Mouse (Mus musculus): ENCODE results near the gene Sytl3. TPM values are rescaled to one million over a fixed set of nuclear protein-coding genes. Genes with fewer than 3 reads are reported as not detected.

Gene Sytl3
- polyA plus RNA-seq, 1 experiment, result 1.2 TPM

DNA sequence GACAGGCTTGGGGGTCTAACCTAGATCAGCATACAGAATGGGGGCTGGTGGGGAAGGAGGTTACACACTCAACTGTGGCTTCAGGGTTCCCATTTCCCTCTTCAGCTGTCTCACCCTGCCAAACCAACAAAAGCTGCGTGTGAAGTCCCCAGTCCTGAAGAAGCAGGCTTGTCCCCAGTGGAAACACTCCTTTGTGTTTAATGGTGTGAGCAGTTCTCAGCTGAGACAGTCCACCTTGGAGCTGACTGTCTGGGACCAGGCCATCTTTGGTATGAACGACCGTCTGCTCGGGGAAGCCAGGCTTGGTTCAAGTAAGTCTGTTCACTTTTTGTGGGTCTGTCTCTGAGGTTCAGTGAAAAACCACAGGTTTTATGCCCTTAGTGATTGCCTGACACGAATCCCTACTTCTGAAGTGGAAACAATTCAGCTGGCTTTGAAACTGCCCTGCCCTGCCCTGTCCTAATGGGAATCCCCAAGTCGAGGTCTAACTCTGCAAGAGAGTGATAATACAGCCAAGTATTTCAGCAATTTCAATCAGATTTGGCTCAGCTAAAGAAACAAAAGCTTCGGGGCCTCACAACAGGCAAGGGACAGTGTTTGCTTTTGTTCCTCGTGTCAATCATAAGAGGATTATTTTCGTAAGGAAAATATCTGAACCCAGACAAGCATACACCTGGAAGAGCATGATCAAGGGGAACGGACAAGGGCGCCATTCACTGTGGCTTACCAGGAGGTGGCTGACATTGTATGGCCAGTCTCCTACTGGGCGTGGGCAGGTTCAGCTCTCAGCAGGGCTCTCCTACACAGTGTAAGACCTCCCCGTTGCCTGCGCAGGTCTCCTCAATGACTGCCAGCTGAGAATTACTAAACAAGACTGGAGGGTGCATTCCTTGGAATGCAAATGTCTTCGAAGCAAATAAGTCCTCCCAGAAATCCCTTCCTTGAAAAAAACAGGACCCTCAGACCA is 77.7 kb downstream of the Sytl3 start:
- Histone ChIP-seq H3K27ac (ENCODE audit: control insufficient read depth, insufficient read depth, low read depth, low read length) (no peak overlapping the region), H3K27me3 (ENCODE audit: control insufficient read depth, insufficient read depth, low read length) (no peaks in the 10 kb centered on the region), H3K4me3 (ENCODE audit: control insufficient read depth, low read depth, low read length) (no peak overlapping the region), H3K4me1 (ENCODE audit: control insufficient read depth, insufficient read depth, low read length) (peaks cover 3% of the 10 kb centered on the region; the same call in 1 of the 2 replicates), H3K36me3 (ENCODE audit: control insufficient read depth, insufficient read depth, low read length) (no peaks in the 10 kb centered on the region; the same call in 1 of the 2 replicates)
- TF ChIP-seq CTCF (IDR thresholded peaks at IDR 0.05; ENCODE audit: control insufficient read depth, insufficient read depth, insufficient replicate concordance, low read depth, low read length), result no peak
- TF ChIP-seq POLR2A (IDR thresholded peaks at IDR 0.05; ENCODE audit: control insufficient read depth, low read depth, low read length), result no peak

DNA sequence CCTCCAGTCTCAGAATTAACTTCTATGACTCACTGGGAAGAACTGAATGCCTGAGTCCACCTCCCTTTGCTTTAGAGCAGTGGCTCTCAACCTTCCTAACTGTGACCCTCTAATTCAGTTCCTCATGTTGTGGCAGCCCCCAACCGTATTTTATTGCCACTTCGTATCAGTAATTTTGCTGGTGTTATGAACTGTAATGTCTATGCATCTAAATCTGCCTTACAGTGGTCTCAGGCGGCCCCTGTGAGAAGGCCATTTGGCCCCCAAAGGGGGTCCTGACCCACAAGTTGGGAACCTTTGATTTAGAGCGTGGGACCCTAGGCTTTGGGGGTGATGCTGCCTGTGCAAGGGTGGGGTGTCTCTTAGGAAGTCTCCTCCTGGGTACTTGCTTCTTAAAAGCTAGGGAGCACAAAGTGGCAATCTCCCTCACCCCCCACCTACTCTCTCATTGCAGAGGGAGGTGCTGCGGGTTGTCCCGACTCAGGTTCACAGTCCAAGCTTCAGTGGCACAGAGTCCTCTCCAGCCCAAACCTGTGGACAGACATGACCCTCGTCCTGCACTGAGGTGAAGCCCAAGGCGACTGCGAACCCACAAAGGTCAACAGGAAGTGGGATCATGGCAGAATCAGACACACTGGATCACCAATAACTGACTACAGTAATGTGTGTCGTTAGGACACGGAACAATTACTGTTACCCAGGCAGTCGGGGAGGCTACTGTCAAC is 78.5 kb downstream of the Sytl3 start:
- no peaks in the 10 kb centered on the region; the same call in 1 of the 2 replicates for H3K36me3 ChIP-seq (ENCODE audit: control insufficient read depth, insufficient read depth, low read length)
- peaks cover 3% of the 10 kb centered on the region; the same call in 1 of the 2 replicates for H3K4me1 ChIP-seq (ENCODE audit: control insufficient read depth, insufficient read depth, low read length)
- no peak overlapping the region for H3K4me3 ChIP-seq (ENCODE audit: control insufficient read depth, low read depth, low read length)
- H3K27ac ChIP-seq (ENCODE audit: control insufficient read depth, insufficient read depth, low read depth, low read length), result no peak overlapping the region
- no peak for TF ChIP-seq POLR2A (IDR thresholded peaks at IDR 0.05; ENCODE audit: control insufficient read depth, low read depth, low read length)
- TF ChIP-seq CTCF (IDR thresholded peaks at IDR 0.05; ENCODE audit: control insufficient read depth, insufficient read depth, insufficient replicate concordance, low read depth, low read length), result no peak
- H3K27me3 ChIP-seq (ENCODE audit: control insufficient read depth, insufficient read depth, low read length), result no peaks in the 10 kb centered on the region

DNA sequence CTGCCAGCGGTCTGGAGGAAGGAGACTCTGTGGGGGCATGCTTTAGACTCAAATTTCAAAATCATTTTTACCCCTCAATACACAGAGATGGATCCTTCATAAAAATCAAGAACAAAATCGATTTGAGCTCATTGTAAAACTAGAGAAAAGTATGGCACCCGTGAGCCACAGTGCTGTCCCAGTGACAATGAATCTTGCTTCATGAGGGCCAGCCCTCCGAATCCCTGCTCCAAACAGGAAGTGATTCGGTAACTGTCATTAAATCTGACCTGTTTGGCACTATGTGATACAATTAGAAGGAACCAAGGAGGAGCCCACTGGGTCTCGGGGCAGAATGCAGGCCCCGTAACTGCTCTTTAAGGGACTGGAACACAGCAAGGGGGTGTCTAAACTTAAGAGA is 79.9 kb downstream of the Sytl3 start:
- TF ChIP-seq POLR2A (IDR thresholded peaks at IDR 0.05; ENCODE audit: control insufficient read depth, low read depth, low read length), result no peak
- H3K4me1 ChIP-seq (ENCODE audit: control insufficient read depth, insufficient read depth, low read length), result peaks cover 3% of the 10 kb centered on the region; the same call in 1 of the 2 replicates

GRCm38 (mm10) chr17:6739266-6739665 is 80.4 kb downstream of the Sytl3 start:
- no peaks in the 10 kb centered on the region; the same call in 1 of the 2 replicates for H3K36me3 ChIP-seq (ENCODE audit: control insufficient read depth, insufficient read depth, low read length)
- H3K27ac ChIP-seq (ENCODE audit: control insufficient read depth, insufficient read depth, low read depth, low read length), result no peak overlapping the region
- H3K4me1 ChIP-seq (ENCODE audit: control insufficient read depth, insufficient read depth, low read length), result peaks cover 3% of the 10 kb centered on the region; the same call in 1 of the 2 replicates
- H3K27me3 ChIP-seq (ENCODE audit: control insufficient read depth, insufficient read depth, low read length), result no peaks in the 10 kb centered on the region
- H3K4me3 ChIP-seq (ENCODE audit: control insufficient read depth, low read depth, low read length), result no peak overlapping the region
- TF ChIP-seq POLR2A (IDR thresholded peaks at IDR 0.05; ENCODE audit: control insufficient read depth, low read depth, low read length) (no peak), CTCF (IDR thresholded peaks at IDR 0.05; ENCODE audit: control insufficient read depth, insufficient read depth, insufficient replicate concordance, low read depth, low read length) (no peak)

More for the DNA sequence above, 79.9 kb downstream of the Sytl3 start:
- H3K27me3 ChIP-seq (ENCODE audit: control insufficient read depth, insufficient read depth, low read length), result no peaks in the 10 kb centered on the region
- H3K4me3 ChIP-seq (ENCODE audit: control insufficient read depth, low read depth, low read length), result no peak overlapping the region
- H3K27ac ChIP-seq (ENCODE audit: control insufficient read depth, insufficient read depth, low read depth, low read length), result no peak overlapping the region
- H3K36me3 ChIP-seq (ENCODE audit: control insufficient read depth, insufficient read depth, low read length), result no peaks in the 10 kb centered on the region; the same call in 1 of the 2 replicates

- Histone ChIP-seq H3K27ac (ENCODE audit: control insufficient read depth, insufficient read depth, low read depth, low read length) (no peak overlapping the region), H3K27me3 (ENCODE audit: control insufficient read depth, insufficient read depth, low read length) (no peaks in the 10 kb centered on the region), H3K4me1 (ENCODE audit: control insufficient read depth, insufficient read depth, low read length) (no peaks in the 10 kb centered on the region; the same call in 1 of the 2 replicates), H3K4me3 (ENCODE audit: control insufficient read depth, low read depth, low read length) (no peak overlapping the region), H3K36me3 (ENCODE audit: control insufficient read depth, insufficient read depth, low read length) (no peaks in the 10 kb centered on the region; the same call in 1 of the 2 replicates)
- no peak for TF ChIP-seq CTCF (IDR thresholded peaks at IDR 0.05; ENCODE audit: control insufficient read depth, insufficient read depth, insufficient replicate concordance, low read depth, low read length)
- no peak for TF ChIP-seq POLR2A (IDR thresholded peaks at IDR 0.05; ENCODE audit: control insufficient read depth, low read depth, low read length)
These were observed 80.9 kb downstream of the Sytl3 start for GRCm38 (mm10) chr17:6739756-6740155.

DNA sequence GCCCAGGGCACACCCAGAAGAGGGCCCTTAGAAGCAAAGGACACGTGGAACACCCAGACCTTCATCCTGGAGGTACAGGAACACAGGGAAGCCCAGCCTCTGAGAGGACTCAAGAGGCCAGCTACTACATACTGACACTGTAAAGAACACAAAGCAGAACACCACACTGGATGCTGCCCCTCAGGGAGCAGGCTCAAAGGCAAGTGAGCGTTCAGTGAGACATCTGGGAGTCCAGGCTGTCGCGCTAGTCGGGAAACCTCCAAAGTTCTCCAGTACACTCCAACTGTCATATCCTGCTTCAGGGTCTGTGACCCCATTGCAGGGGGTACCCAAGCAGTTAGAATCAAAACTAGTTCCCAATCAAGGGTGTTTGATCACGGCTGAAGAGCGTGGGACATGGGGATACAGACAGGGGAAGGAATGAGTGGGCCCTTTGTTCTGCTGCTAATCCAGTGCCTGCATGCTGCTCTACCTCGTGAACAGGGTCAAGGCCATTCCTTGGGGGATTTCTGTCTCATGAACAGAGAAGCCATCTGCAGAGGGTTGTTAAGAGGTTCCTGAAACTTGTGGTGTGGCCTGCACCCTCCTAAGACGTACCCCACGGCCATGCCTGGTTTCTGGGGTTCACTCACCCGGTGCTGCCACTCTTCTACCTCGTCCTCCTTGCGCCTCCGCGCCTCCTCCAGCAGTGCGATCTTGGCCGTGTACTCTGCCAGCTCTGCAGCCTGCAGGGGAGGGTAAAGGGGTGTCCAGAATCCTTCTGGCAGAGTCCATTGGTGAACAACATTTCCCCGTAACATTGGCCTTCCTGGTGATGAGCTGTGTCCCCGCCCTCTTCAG is 81.7 kb downstream of the Sytl3 start:
- H3K4me1 ChIP-seq (ENCODE audit: control insufficient read depth, insufficient read depth, low read length), result no peaks in the 10 kb centered on the region; the same call in 1 of the 2 replicates
- no peak overlapping the region for H3K4me3 ChIP-seq (ENCODE audit: control insufficient read depth, low read depth, low read length)
- H3K27me3 ChIP-seq (ENCODE audit: control insufficient read depth, insufficient read depth, low read length), result no peaks in the 10 kb centered on the region
- no peaks in the 10 kb centered on the region; the same call in 1 of the 2 replicates for H3K36me3 ChIP-seq (ENCODE audit: control insufficient read depth, insufficient read depth, low read length)
- TF ChIP-seq POLR2A (IDR thresholded peaks at IDR 0.05; ENCODE audit: control insufficient read depth, low read depth, low read length), result no peak
- no peak overlapping the region for H3K27ac ChIP-seq (ENCODE audit: control insufficient read depth, insufficient read depth, low read depth, low read length)
